Mouse (Mus musculus) neutrophil, adult 5-6 weeks (primary cell): ENCODE measurements around the gene Bbs2. TPM values are rescaled to one million over a fixed set of nuclear protein-coding genes. Genes with fewer than 3 reads are reported as not detected.
A peak's percentile ranks its signal among the peaks of the same experiment; 100 is the strongest.
"Not testable (repeated sequence)": the region's sequence is repeated elsewhere in the genome, so short reads cannot be mapped to it uniquely, and the experiment has no call there.

Source experiments
- ATAC-seq: fragments of 151-379, 151-347 bp; 2 replicates; pipeline ENCODE4 v1.8.0; 2017; ENCODE audit warnings: mild to moderate bottlenecking, moderate TSS enrichment; ENCODE audit not compliant: insufficient number of reproducible peaks, poor library complexity, low FRiP score, severe bottlenecking; ENCODE audit errors: extremely low read depth
- total RNA-seq: library from RNA; stranded (forward); fragments of 200-1000 nt; gene quantifications from 2 replicates; pipeline ENCODE4 v1.2.3, GENCODE M21; 2017

The Bbs2 gene
- total RNA-seq, 1 experiment from 2014 or later: 19.9 TPM

DNA sequence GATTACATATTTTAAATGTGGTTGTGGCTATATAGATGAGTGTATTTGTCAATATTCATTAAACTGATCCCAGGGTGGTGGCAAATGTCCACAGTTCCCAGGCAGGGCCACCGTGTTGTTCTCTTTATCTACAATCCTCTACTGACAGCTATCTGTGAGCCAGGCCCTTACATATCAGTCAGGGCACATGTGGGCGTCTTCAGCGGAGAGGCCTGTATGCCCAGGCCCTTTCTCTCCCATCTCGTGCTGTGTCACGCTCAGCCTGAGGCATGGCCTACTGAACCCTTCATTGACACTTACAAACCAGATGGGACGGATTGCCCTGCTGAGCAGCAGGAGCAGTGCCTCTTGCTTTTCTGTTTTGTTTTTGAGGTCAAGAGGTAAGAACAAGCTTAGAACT lies 10.7 kb upstream of the Bbs2 start:
- ATAC-seq: no peak

- no peak for ATAC-seq
Measured at GRCm38 (mm10) chr8:94107871-94108270, 9.1 kb upstream of the Bbs2 start.

GRCm38 (mm10) chr8:94104146-94104545 lies 5.4 kb upstream of the Bbs2 start:
- no peak for ATAC-seq

GRCm38 (mm10) chr8:94098996-94099395 lies 268 bp upstream of the Bbs2 start:
- no peak for ATAC-seq

DNA sequence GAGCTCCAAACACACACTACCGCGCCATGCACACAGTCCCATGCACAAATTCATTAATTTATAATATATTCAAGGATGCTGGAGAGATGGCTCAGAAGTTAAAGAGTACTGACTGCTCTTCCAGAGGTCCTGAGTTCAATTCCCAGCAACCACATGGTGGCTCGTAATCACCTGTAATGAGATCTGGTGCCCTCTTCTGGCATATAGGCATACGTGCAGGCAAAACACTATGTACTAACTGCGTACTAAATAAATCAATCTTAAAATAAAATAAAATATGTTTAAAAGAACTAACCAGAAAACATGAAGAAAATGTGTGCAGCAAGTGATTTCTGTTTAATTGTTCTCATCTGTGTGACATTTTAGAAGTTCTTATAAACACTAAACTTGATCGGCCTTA lies 4.4 kb downstream of the Bbs2 start:
- no peak for ATAC-seq

- ATAC-seq: no peak
Measured at GRCm38 (mm10) chr8:94092848-94093247, 5.9 kb downstream of the Bbs2 start.

DNA sequence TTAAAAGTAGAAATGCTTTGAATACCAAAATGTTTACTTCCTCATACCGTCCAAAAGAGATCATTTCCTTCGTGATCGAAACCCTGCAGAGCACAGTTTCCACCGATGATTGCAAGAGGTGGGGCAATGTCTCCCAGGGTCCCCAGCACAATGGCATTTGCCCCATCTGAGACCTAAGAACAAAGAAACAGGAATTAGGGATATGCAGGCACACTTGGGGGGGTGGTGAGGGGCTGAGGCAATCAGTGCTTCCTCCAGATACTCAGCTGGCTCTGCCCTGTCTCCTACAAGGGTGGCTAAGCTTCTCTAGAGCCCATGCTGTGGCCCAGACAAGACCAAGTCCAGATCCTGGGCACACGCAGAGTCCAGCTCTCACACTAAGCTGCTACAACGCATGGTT lies 9.0 kb downstream of the Bbs2 start:
- ATAC-seq: no peak

DNA sequence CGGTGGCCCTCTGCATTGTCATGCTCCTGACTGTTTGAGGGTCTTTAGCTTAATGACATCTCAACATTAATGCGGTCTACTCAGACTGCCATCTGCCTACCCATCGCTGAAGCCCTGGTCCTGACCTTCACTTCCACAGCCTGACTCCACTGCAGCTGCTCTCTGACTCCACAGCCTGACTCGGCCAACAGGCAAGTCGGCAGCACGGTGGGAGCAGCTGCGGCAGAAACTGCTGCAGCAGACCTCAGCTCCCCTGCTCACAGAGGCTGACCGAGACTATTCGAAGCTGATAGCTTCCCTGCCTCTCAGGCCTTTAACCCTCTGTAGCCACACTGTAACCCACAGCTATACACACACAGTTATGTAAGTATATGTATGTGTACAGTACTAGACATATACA lies 10.8 kb downstream of the Bbs2 start:
- no peak for ATAC-seq

- no peak for ATAC-seq
Measured at GRCm38 (mm10) chr8:94076461-94077192, 22.1 kb downstream of the Bbs2 start.

DNA sequence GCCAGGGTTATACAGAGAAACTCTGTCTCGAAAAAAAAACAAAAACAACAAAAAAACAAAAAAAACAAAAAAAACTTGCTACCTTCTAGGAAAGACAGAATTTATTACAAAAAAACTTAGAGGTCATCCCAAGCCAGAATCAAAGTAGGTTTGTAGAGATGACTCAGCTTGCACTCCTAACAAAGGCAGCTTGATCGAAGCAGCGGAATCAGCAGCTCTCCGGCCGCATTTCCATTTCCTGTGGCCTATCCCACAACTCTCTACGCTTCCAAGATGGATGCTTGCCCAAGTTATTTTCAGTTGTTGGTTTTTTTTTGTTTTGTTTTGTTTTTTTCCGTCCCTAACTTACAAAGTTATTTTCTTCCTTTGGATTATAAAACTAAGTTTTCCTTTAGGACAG lies 29.9 kb downstream of the Bbs2 start:
- ATAC-seq: no peak

- ATAC-seq: no peak
Measured at GRCm38 (mm10) chr8:94066121-94066863, 32.4 kb downstream of the Bbs2 start.

DNA sequence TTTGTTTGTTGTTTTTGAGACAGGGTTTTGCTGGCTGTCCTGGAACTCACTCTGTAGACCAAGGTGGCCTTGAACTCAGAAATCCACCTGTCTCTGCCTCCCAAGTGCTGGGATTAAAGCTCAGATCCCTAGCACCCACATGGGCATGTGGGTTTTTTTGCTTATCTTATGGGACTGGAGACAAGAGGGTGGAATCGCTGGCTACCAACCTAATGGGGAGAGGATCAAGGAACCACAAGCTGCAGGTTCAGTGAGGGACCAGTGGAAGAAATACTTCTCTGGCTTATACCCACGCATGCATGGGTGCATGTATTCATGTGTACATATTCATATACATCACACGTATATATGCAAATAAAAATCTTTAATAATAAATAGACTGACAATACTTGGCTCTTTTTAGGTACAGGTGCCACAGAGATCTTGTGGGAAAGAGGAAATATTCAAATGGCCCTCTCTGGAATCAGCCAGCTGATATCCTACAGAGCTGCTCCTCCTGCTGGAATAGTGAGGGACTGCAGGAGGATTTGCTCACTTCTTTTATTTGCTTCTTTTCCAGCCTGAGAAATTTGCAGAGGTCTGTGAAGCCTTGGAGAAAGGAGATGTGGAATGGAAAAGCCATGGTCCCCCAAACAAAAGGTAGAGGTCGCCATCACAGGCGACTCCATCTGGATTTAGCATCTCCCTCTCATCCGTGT lies 41.4 kb downstream of the Bbs2 start:
- peak; percentile 51; the same call in 1 of the 2 replicates for ATAC-seq

GRCm38 (mm10) chr8:94052696-94053095 lies 46.0 kb downstream of the Bbs2 start:
- ATAC-seq: no peak

GRCm38 (mm10) chr8:94047845-94048244 lies 50.9 kb downstream of the Bbs2 start:
- ATAC-seq: no peak

DNA sequence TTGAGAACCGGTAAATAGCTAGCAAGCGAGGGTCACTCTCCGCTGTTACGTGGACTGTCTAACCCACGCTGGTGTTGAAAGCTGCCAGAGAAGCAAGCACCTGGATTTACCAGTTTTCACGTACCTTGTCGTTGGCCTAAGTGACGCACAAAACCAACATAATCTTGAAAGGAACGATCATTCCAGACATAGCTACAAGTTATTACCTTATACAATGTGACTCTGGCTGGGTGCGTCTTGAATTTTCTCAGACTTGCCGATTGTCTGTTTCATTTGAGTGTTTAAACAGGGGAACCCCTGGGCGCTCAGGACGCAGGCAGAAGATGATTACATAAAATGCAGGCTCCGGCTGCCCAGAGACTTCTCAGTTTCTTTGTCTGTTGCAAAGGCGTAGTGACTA lies 60.9 kb downstream of the Bbs2 start:
- ATAC-seq: no peak

DNA sequence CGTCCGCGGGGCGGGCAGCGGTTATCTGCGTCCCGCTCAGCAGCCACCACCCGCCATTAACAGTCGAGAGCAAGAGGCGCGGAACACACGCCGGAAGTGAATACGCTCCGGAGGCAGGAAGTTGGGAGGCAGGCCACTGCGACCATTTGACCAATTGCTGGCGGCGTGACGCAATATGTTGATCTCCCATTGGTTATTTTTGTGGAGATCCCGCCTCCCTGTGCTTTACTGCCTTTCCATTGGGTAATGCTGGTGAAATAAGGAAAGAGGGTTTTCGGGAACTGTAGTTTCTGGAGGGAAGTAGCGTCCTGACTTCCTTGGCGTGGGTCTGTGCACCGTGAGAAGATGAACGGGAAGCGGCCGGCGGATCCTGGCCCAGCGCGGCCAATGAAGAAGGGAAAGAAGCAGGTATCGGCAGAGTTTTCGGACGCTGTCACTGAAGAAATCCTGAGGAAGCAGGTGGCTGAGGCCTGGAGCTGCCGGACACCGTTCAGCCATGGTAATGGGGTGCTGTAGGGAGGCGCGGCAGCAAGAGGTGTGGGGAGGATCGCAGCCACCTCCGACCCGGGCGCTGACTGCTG lies 61.7 kb downstream of the Bbs2 start, which contains the start of the genes Nudt21 and Ogfod1:
Gene Nudt21 (minus strand): TSS at position 88 of the 581 bp plus-strand sequence.
Gene Ogfod1 (plus strand): TSS at position 255 of the 581 bp plus-strand sequence.
- ATAC-seq: peak; percentile 99

DNA sequence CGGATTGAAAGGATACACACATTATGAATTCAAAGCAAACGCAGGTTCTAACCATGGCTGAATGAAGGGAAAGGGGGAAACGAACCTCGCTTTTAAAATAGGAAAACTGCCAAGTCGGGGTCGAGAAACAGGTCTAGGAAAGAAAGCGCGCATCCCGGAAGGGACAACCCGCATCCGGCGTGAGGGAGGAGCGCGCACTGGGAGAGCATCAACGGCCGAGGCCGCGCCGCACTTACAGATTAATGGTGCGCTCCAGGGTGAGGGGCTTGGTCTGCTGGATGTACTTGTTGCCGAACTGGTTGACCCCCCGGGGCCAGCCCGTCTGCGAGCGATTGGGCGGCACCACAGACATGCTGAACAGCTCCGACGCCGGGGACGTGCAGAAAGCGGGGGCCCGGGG lies 62.2 kb downstream of the Bbs2 start:
- not testable (repeated sequence) for ATAC-seq

DNA sequence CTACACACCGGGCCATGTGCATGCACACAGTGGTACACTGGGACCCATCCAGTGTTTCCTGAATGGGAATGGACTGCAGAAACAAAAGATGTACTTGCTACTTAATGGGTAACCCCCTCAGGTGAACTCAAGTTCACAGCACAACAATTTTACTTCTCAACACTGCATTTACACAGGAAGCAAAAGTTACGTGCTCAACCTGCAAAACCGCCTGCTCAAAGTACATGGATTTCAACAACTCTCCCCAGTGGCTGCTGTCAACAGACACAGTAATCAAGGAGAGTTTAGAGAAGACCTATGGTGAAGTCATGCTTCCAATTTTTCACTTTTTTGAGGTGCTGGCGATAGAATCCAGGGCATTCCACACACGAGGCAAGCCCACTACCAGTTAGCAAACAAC lies 63.5 kb downstream of the Bbs2 start:
- no peak for ATAC-seq

DNA sequence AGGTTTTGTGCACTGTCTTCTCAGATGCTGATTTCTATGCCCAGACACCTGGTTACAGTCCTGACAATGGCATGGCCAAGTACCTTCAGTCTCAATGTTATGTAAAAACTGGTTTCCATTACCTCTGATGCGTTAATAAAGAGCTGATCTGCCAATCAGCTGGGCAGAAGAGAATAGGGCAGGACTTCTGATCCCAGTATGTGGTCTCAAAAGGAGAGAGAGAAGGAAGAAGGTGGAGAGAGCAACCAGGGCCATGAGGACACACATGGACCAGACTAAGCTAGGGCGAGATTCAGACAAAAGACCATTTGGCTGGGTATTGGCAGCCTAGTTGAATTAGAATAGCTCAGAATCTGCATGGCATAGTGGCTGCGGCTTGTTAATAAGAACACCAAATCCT lies 65.1 kb downstream of the Bbs2 start:
- no peak for ATAC-seq
